In genomic region chr8:46508488-46509395, GRCm38 (mm10) we compare ENCODE assay signal across 10 mouse cellular contexts. TPM values are rescaled to one million over a fixed set of nuclear protein-coding genes. Genes with fewer than 3 reads are reported as not detected.
DNase-seq lines count a peak whose midpoint lies in the region; ATAC-seq and TF ChIP-seq lines count a peak whose summit lies in the region.
"Had no signal": no experiment of that assay in that cellular context is flagged by ENCODE, and none has a peak within 500 bp of the region (broad histone marks: within the 10 kb centered on the region; RNA-seq: fewer than 3 reads in every experiment).

No protein-coding gene starts in this region.

- TF ChIP-seq CTCF in heart, adult 2 months (IDR thresholded peaks at IDR 0.05), result no peak
- TF ChIP-seq CTCF in liver, postnatal 0 days (IDR thresholded peaks at IDR 0.05; ENCODE audit: low read depth), result no peak
- no peak for TF ChIP-seq CTCF in intestine, postnatal 0 days (IDR thresholded peaks at IDR 0.05; ENCODE audit: low read depth)

- no peak for TF ChIP-seq EP300 in heart, adult 2 months (IDR thresholded peaks at IDR 0.05; ENCODE audit: insufficient read depth, low read depth, low read length)
- TF ChIP-seq EP300 in liver, postnatal 0 days (IDR thresholded peaks at IDR 0.05; ENCODE audit: low read depth), result no peak

- peak in 1 of 2 experiments; percentile 26 for DNase-seq in heart, adult 2 months
- no peak for DNase-seq in heart, postnatal 25 days (ENCODE audit: low spot score)
- DNase-seq in spleen, postnatal 36 days (ENCODE audit: low spot score in 2 of 2), result peak; percentile 24 to 25
- no peak for DNase-seq in spleen, adult 12 weeks (ENCODE audit: low spot score)
- no peak for DNase-seq in liver, postnatal 0 days
- no peak for DNase-seq in right cerebral cortex, postnatal 10 days (ENCODE audit: low spot score in 2 of 2)
- DNase-seq in ovary, adult 18-20 months (ENCODE audit: low spot score), result no peak
- DNase-seq: adrenal gland, postnatal 25 days had no signal

- H3K9ac ChIP-seq in heart, adult 2 months (ENCODE audit: low read depth, low read length), result no peak overlapping the region
- H3K9ac ChIP-seq in liver, postnatal 0 days (replicated peaks), result no peak overlapping the region
- H3K9ac ChIP-seq in intestine, postnatal 0 days (ENCODE audit: low read depth, low read length), result no peak overlapping the region

- 41% methylated on average over 14 of the region's 14 CpGs for WGBS in heart, adult 2 months
- WGBS in liver, postnatal 0 days (ENCODE audit: insufficient replicate concordance), result 71% methylated on average over 14 of the region's 14 CpGs
- 81% methylated on average over 14 of the region's 14 CpGs for WGBS in intestine, postnatal 0 days

- ATAC-seq in liver, postnatal 0 days, result no peak
- no peak for ATAC-seq in intestine, postnatal 0 days

- H3K4me3 ChIP-seq in heart, adult 2 months, result no peak overlapping the region
- no peak overlapping the region for H3K4me3 ChIP-seq in liver, postnatal 0 days (ENCODE audit: low read depth, low read length)
- no peak overlapping the region for H3K4me3 ChIP-seq in intestine, postnatal 0 days (ENCODE audit: low read depth, low read length)
- H3K4me3 ChIP-seq: erythroblast, embryonic 14.5 days had no signal

- H3K27me3 ChIP-seq in heart, adult 2 months (ENCODE audit: control insufficient read depth, insufficient read depth, low read length), result no peaks in the 10 kb centered on the region
- H3K27me3 ChIP-seq in liver, postnatal 0 days (ENCODE audit: insufficient read depth, low read length), result no peaks in the 10 kb centered on the region
- no peaks in the 10 kb centered on the region for H3K27me3 ChIP-seq in intestine, postnatal 0 days (replicated peaks; ENCODE audit: control insufficient read depth, insufficient read depth, low read length)

- no peaks in the 10 kb centered on the region; the same call in 1 of the 2 replicates for H3K36me3 ChIP-seq in heart, adult 2 months (ENCODE audit: control insufficient read depth, insufficient read depth, low read length)
- peaks cover 80% of the 10 kb centered on the region for H3K36me3 ChIP-seq in liver, postnatal 0 days (replicated peaks; ENCODE audit: insufficient read depth, low read length)
- H3K36me3 ChIP-seq in intestine, postnatal 0 days (ENCODE audit: control insufficient read depth, insufficient read depth), result peaks cover 66% of the 10 kb centered on the region

- H3K4me1 ChIP-seq in heart, adult 2 months (ENCODE audit: control insufficient read depth, insufficient read depth, low read length), result peaks cover 5% of the 10 kb centered on the region
- peaks cover 25% of the 10 kb centered on the region for H3K4me1 ChIP-seq in liver, postnatal 0 days (ENCODE audit: insufficient read depth)
- no peaks in the 10 kb centered on the region for H3K4me1 ChIP-seq in intestine, postnatal 0 days (replicated peaks; ENCODE audit: control insufficient read depth, insufficient read depth, low read length)

- H3K79me2 ChIP-seq in heart, adult 2 months (replicated peaks; ENCODE audit: control insufficient read depth, insufficient read depth, low read length), result no peaks in the 10 kb centered on the region

- peak overlapping the region; percentile 0; the same call in 1 of the 2 replicates for H3K27ac ChIP-seq in heart, adult 2 months
- H3K27ac ChIP-seq in liver, postnatal 0 days (ENCODE audit: low read depth), result peak overlapping the region; percentile 41
- no peak overlapping the region for H3K27ac ChIP-seq in intestine, postnatal 0 days (ENCODE audit: low read depth, low read length)

- no peaks in the 10 kb centered on the region for H3K9me3 ChIP-seq in liver, postnatal 0 days (ENCODE audit: low read length)
- H3K9me3 ChIP-seq in intestine, postnatal 0 days (ENCODE audit: control insufficient read depth), result no peaks in the 10 kb centered on the region

- intact Hi-C loops in heart, adult 2 months (cut with DNase I), result no loop called here
- intact Hi-C loops in heart, postnatal 25 days (cut with DNase I), result no loop called here

- H3K4me2 ChIP-seq in liver, postnatal 0 days (ENCODE audit: low read depth, low read length), result no peak overlapping the region
- H3K4me2 ChIP-seq in intestine, postnatal 0 days (replicated peaks; ENCODE audit: low read depth), result no peak overlapping the region

- no peak for TF ChIP-seq POLR2A in heart, adult 2 months (IDR thresholded peaks at IDR 0.05; ENCODE audit: insufficient read depth, low read depth, low read length)

RNA-seq across cellular contexts. Expression of gene Acsl1, which starts 37.9 kb away (rescaled TPM):
- 100 to 1,000 TPM; 774 to 911 TPM for total RNA-seq in heart, adult 2 months (2021)
- 330 and 577 TPM in 2 replicates for polyA plus RNA-seq in heart, adult 2 months (2012; rRNA removed)
- 100 to 1,000 TPM; 842 to 883 TPM for total RNA-seq in heart, postnatal 25 days (2021)
- 428 and 466 TPM in 2 replicates for polyA plus RNA-seq in liver, postnatal 0 days (2015; fragmentation: Nextera tagmentation; extraction: Ambion mirVana)
- polyA plus RNA-seq in intestine, postnatal 0 days (2015; fragmentation: Nextera tagmentation; extraction: Ambion mirVana), result 54.0 and 59.1 TPM in 2 replicates

RNA-seq across cellular contexts. Expression of gene Cenpu, which starts 43.1 kb away (rescaled TPM):
- under 1 TPM; 0.30 to 0.73 TPM for total RNA-seq in heart, adult 2 months (2021)
- 0.21 and 0.50 TPM in 2 replicates for polyA plus RNA-seq in heart, adult 2 months (2012; rRNA removed)
- total RNA-seq in heart, postnatal 25 days (2021), result under 1 TPM; 0.65 to 0.67 TPM
- polyA plus RNA-seq in liver, postnatal 0 days (2015; fragmentation: Nextera tagmentation; extraction: Ambion mirVana), result 8.2 and 9.7 TPM in 2 replicates
- 7.6 and 8.9 TPM in 2 replicates for polyA plus RNA-seq in intestine, postnatal 0 days (2015; fragmentation: Nextera tagmentation; extraction: Ambion mirVana)

Comparison
In these comparisons a context has a peak if more than half of its experiments do, and no peak if none do; other contexts are left out.
1. DNase-seq: peak in spleen, postnatal 36 days (2 of 2); none in heart, postnatal 25 days (single experiment), spleen, adult 12 weeks (single experiment), liver, postnatal 0 days (single experiment), right cerebral cortex, postnatal 10 days (0 of 2) and ovary, adult 18-20 months (single experiment).